Mouse (Mus musculus) midbrain, embryonic 15.5 days (tissue): ENCODE results near the gene Unc5c. TPM values are rescaled to one million over a fixed set of nuclear protein-coding genes. Genes with fewer than 3 reads are reported as not detected.

Experiments used
- ATAC-seq: fragments of 200-750 bp; cut with Nextera tagmentation; replicated peaks from 2 replicates; pipeline ENCODE4 v1.8.0; 2017; ENCODE audit warnings: moderate TSS enrichment
- H3K27ac ChIP-seq: fragments of 300-500 bp; sonication (generic); 2 replicates; pipeline ENCODE4 v1.5.1; 2015; ENCODE audit warnings: mild to moderate bottlenecking, inconsistent platforms
- H3K27me3 ChIP-seq: fragments of 300-500 bp; sonication (generic); replicated peaks from 2 replicates; pipeline ENCODE4 v1.6.1; 2015; ENCODE audit warnings: inconsistent platforms
- H3K36me3 ChIP-seq: fragments of 300-500 bp; sonication (generic); replicated peaks from 2 replicates; pipeline ENCODE4 v1.6.1; 2015; ENCODE audit warnings: inconsistent platforms
- H3K4me1 ChIP-seq: fragments of 300-500 bp; sonication (generic); 2 replicates; pipeline ENCODE4 v1.6.1; 2015; ENCODE audit warnings: inconsistent platforms
- H3K4me2 ChIP-seq: fragments of 300-500 bp; sonication (generic); 2 replicates; pipeline ENCODE4 v1.6.1; 2015; ENCODE audit warnings: inconsistent platforms, mild to moderate bottlenecking, moderate library complexity
- H3K4me3 ChIP-seq: fragments of 300-500 bp; sonication (generic); 2 replicates; pipeline ENCODE4 v1.5.1; 2015; ENCODE audit warnings: mild to moderate bottlenecking, inconsistent platforms
- H3K9ac ChIP-seq: fragments of 300-500 bp; sonication (generic); 2 replicates; pipeline ENCODE4 v1.6.1; 2015; ENCODE audit warnings: mild to moderate bottlenecking, inconsistent platforms
- H3K9me3 ChIP-seq: fragments of 300-500 bp; sonication (generic); 2 replicates; pipeline ENCODE4 v1.6.1; 2016; ENCODE audit warnings: inconsistent platforms
- WGBS: fragments of 180-500 bp; shearing (Covaris S2); methylation state at CpG from one replicate; pipeline ENCODE4 v1.1.7; 2015; ENCODE audit warnings: mixed read lengths; 5-methylcytosine and 5-hydroxymethylcytosine counted together
- polyA plus RNA-seq: library from polyadenylated mRNA; unstranded; fragments of >200 nt; fragmentation: Nextera tagmentation; extraction: Ambion mirVana; gene quantifications from 2 replicates; pipeline ENCODE4 v1.2.1, GENCODE M21; 2015

Gene Unc5c
- polyA plus RNA-seq, 1 experiment from 2014 or later: 14.1 TPM

- H3K27me3 ChIP-seq: no peaks in the 10 kb centered on the region
- ATAC-seq: 0 out of 2 replicates have a peak, but pooled peaks have one; percentile 42
- no peak overlapping the region for H3K4me2 ChIP-seq
- no peak overlapping the region for H3K27ac ChIP-seq
- H3K9ac ChIP-seq: no peak overlapping the region
- no peak overlapping the region for H3K4me3 ChIP-seq
- no peaks in the 10 kb centered on the region for H3K9me3 ChIP-seq
- WGBS: 33% methylated on average over 7 of the region's 7 CpGs
- H3K4me1 ChIP-seq: no peaks in the 10 kb centered on the region
- no peaks in the 10 kb centered on the region for H3K36me3 ChIP-seq
Observed at GRCm38 (mm10) chr3:141752172-141752571, 287.2 kb downstream of the Unc5c start.

DNA sequence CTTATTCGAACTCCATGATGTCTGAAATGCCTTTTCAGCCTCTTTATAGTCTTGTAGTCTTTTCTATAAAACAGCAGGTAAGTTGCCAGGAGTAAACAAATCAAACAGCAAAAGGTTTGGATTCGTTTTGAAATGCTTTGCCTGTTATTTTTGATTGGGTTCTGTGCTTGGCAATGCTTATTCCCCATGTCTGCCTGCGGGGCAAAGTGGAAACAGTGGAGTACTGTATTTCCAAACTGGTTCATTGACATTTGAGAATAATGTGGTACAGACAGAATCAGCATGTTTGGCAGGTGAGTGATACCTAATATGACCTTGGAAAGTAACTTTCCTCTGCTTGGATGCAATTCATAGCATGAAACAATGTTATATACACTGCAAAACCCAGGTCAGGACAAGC lies 292.2 kb downstream of the Unc5c start:
- 85% methylated on average over 3 of the region's 3 CpGs for WGBS
- H3K4me1 ChIP-seq: no peaks in the 10 kb centered on the region

DNA sequence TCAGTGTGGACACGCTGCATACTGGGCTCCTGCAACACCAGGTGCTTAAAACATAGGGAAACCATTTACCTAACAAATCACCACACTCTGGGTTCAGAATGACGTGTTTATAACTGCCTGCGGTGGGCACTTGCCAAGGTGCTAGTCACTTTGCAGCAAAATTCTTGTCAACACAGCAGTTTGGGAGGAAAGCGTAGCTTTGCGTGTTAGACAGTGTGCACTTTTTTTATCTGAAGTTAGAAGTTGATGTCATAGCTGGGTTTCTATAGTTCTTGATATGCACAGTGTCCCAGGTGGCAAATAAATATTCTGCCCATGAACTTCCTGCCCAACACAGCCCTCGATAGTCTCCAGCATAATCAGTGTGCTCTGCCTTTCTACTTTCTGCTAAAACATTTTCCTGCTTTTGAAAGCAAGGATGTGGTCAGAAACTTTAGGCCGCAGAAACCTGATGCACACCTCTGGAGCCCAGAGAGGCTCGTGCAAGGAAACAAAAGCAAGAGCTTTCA lies 313.4 kb downstream of the Unc5c start:
- ATAC-seq: no peak
- Histone ChIP-seq H3K27me3 (no peaks in the 10 kb centered on the region), H3K9ac (no peak overlapping the region), H3K36me3 (no peaks in the 10 kb centered on the region), H3K27ac (no peak overlapping the region), H3K4me2 (no peak overlapping the region), H3K9me3 (no peaks in the 10 kb centered on the region), H3K4me1 (no peaks in the 10 kb centered on the region), H3K4me3 (no peak overlapping the region)
- 83% methylated on average over 8 of the region's 8 CpGs for WGBS

More for the DNA sequence above, 292.2 kb downstream of the Unc5c start:
- Histone ChIP-seq H3K4me2 (no peak overlapping the region), H3K27me3 (no peaks in the 10 kb centered on the region), H3K9ac (no peak overlapping the region), H3K36me3 (no peaks in the 10 kb centered on the region), H3K9me3 (no peaks in the 10 kb centered on the region), H3K4me3 (no peak overlapping the region), H3K27ac (no peak overlapping the region)
- no peak for ATAC-seq

- Histone ChIP-seq H3K9me3 (no peaks in the 10 kb centered on the region), H3K27ac (no peak overlapping the region), H3K9ac (no peak overlapping the region), H3K4me3 (no peak overlapping the region), H3K36me3 (no peaks in the 10 kb centered on the region), H3K4me1 (no peaks in the 10 kb centered on the region), H3K27me3 (no peaks in the 10 kb centered on the region), H3K4me2 (no peak overlapping the region)
- no peak for ATAC-seq
- 78% methylated on average over 3 of the region's 3 CpGs for WGBS
Observed at GRCm38 (mm10) chr3:141779186-141779585, 314.2 kb downstream of the Unc5c start.

GRCm38 (mm10) chr3:141782553-141782952 lies 317.5 kb downstream of the Unc5c start:
- Histone ChIP-seq H3K9ac (no peak overlapping the region), H3K27me3 (no peaks in the 10 kb centered on the region), H3K27ac (no peak overlapping the region), H3K4me2 (no peak overlapping the region), H3K4me1 (peaks cover 7% of the 10 kb centered on the region; the same call in 1 of the 2 replicates), H3K4me3 (no peak overlapping the region), H3K36me3 (no peaks in the 10 kb centered on the region), H3K9me3 (no peaks in the 10 kb centered on the region)
- WGBS: 78% methylated on average over 4 of the region's 4 CpGs
- no peak for ATAC-seq

GRCm38 (mm10) chr3:141791026-141791780 lies 326.2 kb downstream of the Unc5c start:
- Histone ChIP-seq H3K36me3 (0 out of 2 replicates have a peak, but pooled peaks cover 2% of the 10 kb centered on the region), H3K9me3 (no peaks in the 10 kb centered on the region), H3K4me2 (no peak overlapping the region), H3K27ac (no peak overlapping the region), H3K27me3 (no peaks in the 10 kb centered on the region), H3K4me1 (peaks cover 6% of the 10 kb centered on the region; the same call in 1 of the 2 replicates), H3K4me3 (no peak overlapping the region), H3K9ac (no peak overlapping the region)
- 90% methylated on average over 8 of the region's 8 CpGs for WGBS
- ATAC-seq: no peak

DNA sequence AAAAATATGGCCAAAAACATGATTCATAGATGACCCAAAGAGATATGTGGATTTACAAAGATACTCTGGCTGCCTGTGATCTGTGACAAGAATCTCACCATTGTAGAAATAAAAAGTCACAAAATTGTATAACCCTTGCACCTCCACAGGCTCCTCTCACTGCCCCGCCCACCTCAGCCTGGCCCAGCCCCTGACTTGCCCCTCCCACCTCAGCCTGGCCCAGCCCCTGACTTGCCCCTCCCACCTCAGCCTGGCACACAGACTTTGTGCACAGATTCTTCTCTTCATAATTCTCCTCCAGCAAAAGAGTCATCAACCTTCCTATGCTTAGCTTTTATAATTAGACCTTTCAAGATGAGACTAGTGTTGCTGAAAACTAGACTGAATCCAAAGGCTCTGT lies 327.1 kb downstream of the Unc5c start:
- H3K27ac ChIP-seq: no peak overlapping the region
- no peaks in the 10 kb centered on the region for H3K27me3 ChIP-seq
- no peak overlapping the region for H3K4me3 ChIP-seq
- WGBS: 90% methylated on average over 1 of the region's 1 CpGs
- no peak for ATAC-seq
- no peak overlapping the region for H3K9ac ChIP-seq
- no peaks in the 10 kb centered on the region for H3K9me3 ChIP-seq
- no peak overlapping the region for H3K4me2 ChIP-seq
- H3K36me3 ChIP-seq: 0 out of 2 replicates have a peak, but pooled peaks cover 2% of the 10 kb centered on the region
- H3K4me1 ChIP-seq: peaks cover 2% of the 10 kb centered on the region; the same call in 1 of the 2 replicates

DNA sequence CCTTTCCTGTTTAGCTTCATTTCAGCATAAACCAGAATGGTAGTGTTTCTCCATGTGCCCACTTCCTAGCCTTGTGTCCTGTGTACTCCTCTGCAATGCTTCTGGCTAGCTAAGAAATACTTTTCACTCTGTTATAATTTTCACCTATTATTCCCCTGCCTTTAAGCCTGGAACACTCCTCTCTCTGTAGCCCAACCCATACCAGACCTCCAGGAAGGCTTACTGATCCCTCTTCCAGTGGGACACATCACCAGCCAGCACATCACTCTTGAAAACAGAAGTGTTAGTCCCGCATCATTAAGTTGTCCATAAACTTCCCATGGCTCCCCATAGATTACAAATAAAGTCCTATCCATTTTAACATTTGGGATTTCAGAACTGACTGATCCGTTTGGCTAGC lies 328.7 kb downstream of the Unc5c start:
- Histone ChIP-seq H3K4me3 (no peak overlapping the region), H3K4me1 (no peaks in the 10 kb centered on the region), H3K36me3 (0 out of 2 replicates have a peak, but pooled peaks cover 2% of the 10 kb centered on the region), H3K4me2 (no peak overlapping the region), H3K27me3 (no peaks in the 10 kb centered on the region), H3K27ac (no peak overlapping the region), H3K9me3 (no peaks in the 10 kb centered on the region), H3K9ac (no peak overlapping the region)
- 90% methylated on average over 2 of the region's 2 CpGs for WGBS
- no peak for ATAC-seq

DNA sequence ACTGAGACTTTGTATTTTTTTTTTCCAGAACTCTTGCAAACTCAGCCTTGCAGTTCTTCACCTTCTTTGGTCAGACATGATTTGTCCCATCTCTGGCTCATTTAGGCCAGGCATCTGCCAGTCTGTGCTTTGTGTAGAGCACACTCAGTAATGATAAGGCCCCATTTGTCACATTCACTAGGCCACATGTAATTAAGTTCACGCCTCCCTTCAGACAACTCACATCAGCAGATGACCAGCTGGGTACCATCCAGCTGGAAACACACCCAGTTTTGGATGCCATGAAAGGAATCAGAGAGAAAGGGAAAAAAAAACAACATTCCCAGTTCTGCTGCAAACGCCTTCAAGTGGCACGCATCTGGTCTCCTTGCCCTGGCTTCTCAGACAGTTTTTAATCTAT lies 329.4 kb downstream of the Unc5c start:
- Histone ChIP-seq H3K27ac (no peak overlapping the region), H3K4me2 (no peak overlapping the region), H3K9ac (no peak overlapping the region), H3K4me3 (no peak overlapping the region), H3K36me3 (no peaks in the 10 kb centered on the region), H3K27me3 (no peaks in the 10 kb centered on the region), H3K4me1 (no peaks in the 10 kb centered on the region), H3K9me3 (no peaks in the 10 kb centered on the region)
- 81% methylated on average over 3 of the region's 3 CpGs for WGBS
- ATAC-seq: no peak

DNA sequence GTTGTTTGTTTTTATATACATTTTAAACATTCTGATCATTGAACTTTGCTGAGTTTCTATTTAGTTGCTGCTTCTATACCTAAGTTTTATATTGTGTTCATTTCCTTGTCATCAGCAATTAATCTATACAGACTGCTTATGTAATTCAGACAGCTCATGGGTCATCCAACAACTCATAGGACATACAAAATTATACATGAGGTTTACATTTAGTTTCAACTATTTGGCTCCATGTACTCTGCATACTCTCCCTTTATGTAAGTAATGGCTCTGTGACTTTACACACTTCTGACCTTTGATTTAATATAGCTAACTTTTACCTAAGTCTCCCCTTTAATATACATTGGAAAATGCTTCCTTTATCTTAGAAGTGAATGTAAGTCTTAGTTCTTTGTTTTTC lies 332.4 kb downstream of the Unc5c start:
- Histone ChIP-seq H3K27me3 (no peaks in the 10 kb centered on the region), H3K9me3 (no peaks in the 10 kb centered on the region), H3K4me2 (no peak overlapping the region), H3K27ac (no peak overlapping the region), H3K9ac (no peak overlapping the region), H3K36me3 (no peaks in the 10 kb centered on the region), H3K4me3 (no peak overlapping the region), H3K4me1 (no peaks in the 10 kb centered on the region)
- ATAC-seq: no peak

GRCm38 (mm10) chr3:141797789-141798188 lies 332.8 kb downstream of the Unc5c start:
- Histone ChIP-seq H3K4me3 (no peak overlapping the region), H3K9ac (no peak overlapping the region), H3K9me3 (no peaks in the 10 kb centered on the region), H3K27ac (no peak overlapping the region), H3K27me3 (no peaks in the 10 kb centered on the region), H3K36me3 (no peaks in the 10 kb centered on the region), H3K4me2 (no peak overlapping the region), H3K4me1 (no peaks in the 10 kb centered on the region)
- 35% methylated on average over 1 of the region's 1 CpGs for WGBS
- peak; percentile 56; the same call in 1 of the 2 replicates for ATAC-seq

DNA sequence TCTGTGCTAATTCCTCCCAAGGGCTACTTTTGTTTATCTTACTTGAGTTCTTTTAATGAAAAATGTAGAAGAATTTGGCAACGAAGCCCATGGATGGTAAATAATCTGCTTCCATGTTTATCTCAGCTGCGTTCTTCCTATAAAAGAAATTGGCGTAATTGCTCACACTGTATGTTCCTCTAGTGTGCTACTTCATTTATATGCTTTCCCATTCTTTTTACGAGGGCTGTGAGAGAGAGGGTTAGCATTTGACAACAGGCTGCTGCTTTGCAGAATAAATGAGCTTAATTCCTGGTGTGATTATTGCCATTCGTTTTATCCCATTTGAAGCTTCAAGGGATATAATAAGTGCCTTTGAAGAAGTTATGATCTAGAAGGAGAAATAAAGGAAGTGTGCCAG lies 339.1 kb downstream of the Unc5c start:
- Histone ChIP-seq H3K9ac (no peak overlapping the region), H3K27ac (no peak overlapping the region), H3K4me1 (no peaks in the 10 kb centered on the region), H3K9me3 (no peaks in the 10 kb centered on the region), H3K27me3 (no peaks in the 10 kb centered on the region), H3K4me3 (no peak overlapping the region), H3K4me2 (no peak overlapping the region), H3K36me3 (no peaks in the 10 kb centered on the region)
- whole genome bisulfite sequencing: 73% methylated on average over 5 of the region's 5 CpGs
- no peak for ATAC-seq

DNA sequence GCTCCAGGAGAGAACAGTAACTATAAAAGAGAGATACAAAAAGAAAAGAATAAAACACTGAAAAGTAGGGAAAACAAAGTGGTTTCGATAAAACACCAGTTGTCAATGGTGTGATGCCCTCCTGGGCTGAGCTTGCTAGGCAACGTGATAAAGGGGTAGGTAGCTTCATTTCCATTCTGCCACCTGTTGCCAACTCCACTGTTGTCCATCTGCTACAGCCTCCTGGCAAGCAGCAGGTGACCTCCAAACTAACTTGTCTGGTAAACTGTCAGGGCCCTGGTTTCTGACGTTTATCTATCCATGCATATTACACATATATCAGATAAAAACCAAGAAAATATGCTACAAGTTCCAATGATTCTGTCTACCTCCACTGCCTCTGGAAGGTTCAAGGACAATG lies 344.6 kb downstream of the Unc5c start:
- Histone ChIP-seq H3K4me3 (no peak overlapping the region), H3K9ac (no peak overlapping the region), H3K9me3 (no peaks in the 10 kb centered on the region), H3K27ac (no peak overlapping the region), H3K36me3 (no peaks in the 10 kb centered on the region), H3K4me2 (no peak overlapping the region), H3K4me1 (0 out of 2 replicates have a peak, but pooled peaks cover 7% of the 10 kb centered on the region), H3K27me3 (no peaks in the 10 kb centered on the region)
- no peak for ATAC-seq
- WGBS: 73% methylated on average over 3 of the region's 3 CpGs
